Mouse (Mus musculus) gastrocnemius, postnatal 36 days (tissue): Measurements from ENCODE around the gene Gna11. TPM values are rescaled to one million over a fixed set of nuclear protein-coding genes. Genes with fewer than 3 reads are reported as not detected.

Experiments
- DNase-seq, 2 experiments: peaks; one replicate each; pipeline ENCODE4 v3.0.0; 2022
- intact Hi-C: fragments of 180-260 bp; cut with DNase I; formaldehyde crosslinking; loops from one replicate; pipeline ENCODE4 v1.15.1; 2025
- long read RNA-seq, 2 experiments: library from polyadenylated mRNA; stranded (forward); transcript quantifications; one replicate each; pipeline ENCODE4 v2.0.0; 2021
- total RNA-seq, 2 experiments: library from RNA; stranded (reverse); gene quantifications; 2 replicates each; pipeline ENCODE4 v1.2.3; 2021

Gna11 gene
- total RNA-seq = 10 to 100 TPM; 23.6 TPM
- long read RNA-seq, experiment 1, transcript Gna11-201 (7 exons, 3,414 nt) = major isoform, 20 of 29 reads
- long read RNA-seq, experiment 1, partial matches to known transcripts = 0 of 29 reads
- long read RNA-seq, experiment 1, other reads (novel, unspliced or antisense) = 9 of 29 reads
- long read RNA-seq, experiment 2, transcript Gna11-201 (7 exons, 3,414 nt) = major isoform, 24 of 43 reads
- long read RNA-seq, experiment 2, partial matches to known transcripts = 1 of 43 reads
- long read RNA-seq, experiment 2, other reads (novel, unspliced or antisense) = 18 of 43 reads

- peak; percentile 99 to 100 for DNase-seq
- intact Hi-C loops = no loop called here
Measured at GRCm38 (mm10) chr10:81545161-81545747, at the start of gene Gna11. Gna11 (minus strand) TSS chr10:81545190.

GRCm38 (mm10) chr10:81593935-81594334 lies 48.9 kb upstream of the Gna11 start:
- no peak for DNase-seq
- intact Hi-C loops = no loop called here

GRCm38 (mm10) chr10:81593223-81593622 lies 48.2 kb upstream of the Gna11 start:
- DNase-seq = no peak
- intact Hi-C loops = no loop called here

- intact Hi-C loops = no loop called here
Measured at GRCm38 (mm10) chr10:81592631-81593030, 47.6 kb upstream of the Gna11 start.

GRCm38 (mm10) chr10:81591846-81592245 lies 46.9 kb upstream of the Gna11 start:
- intact Hi-C loops = no loop called here
- DNase-seq = no peak

More at GRCm38 (mm10) chr10:81592631-81593030, 47.6 kb upstream of the Gna11 start:
- no peak for DNase-seq

GRCm38 (mm10) chr10:81588739-81589138 lies 43.7 kb upstream of the Gna11 start:
- intact Hi-C loops = no loop called here
- DNase-seq = no peak

- intact Hi-C loops = no loop called here
- DNase-seq = no peak
Measured at GRCm38 (mm10) chr10:81583347-81583746, 38.4 kb upstream of the Gna11 start.

- no peak for DNase-seq
- intact Hi-C loops = no loop called here
Measured at GRCm38 (mm10) chr10:81580441-81581070, 35.6 kb upstream of the Gna11 start.

GRCm38 (mm10) chr10:81579967-81580366 lies 35.0 kb upstream of the Gna11 start:
- intact Hi-C loops = no loop called here
- no peak for DNase-seq

GRCm38 (mm10) chr10:81575695-81576094 lies 30.7 kb upstream of the Gna11 start:
- intact Hi-C loops = no loop called here

GRCm38 (mm10) chr10:81575208-81575631 lies 30.2 kb upstream of the Gna11 start:
- DNase-seq = no peak
- intact Hi-C loops = no loop called here

More at GRCm38 (mm10) chr10:81575695-81576094, 30.7 kb upstream of the Gna11 start:
- no peak for DNase-seq

- intact Hi-C loops = no loop called here
Measured at GRCm38 (mm10) chr10:81574081-81575056, 29.4 kb upstream of the Gna11 start, which contains the start of gene Tle2. Tle2 (plus strand) TSS chr10:81574561.

GRCm38 (mm10) chr10:81572975-81573374 lies 28.0 kb upstream of the Gna11 start:
- DNase-seq = peak; percentile 55 to 66
- intact Hi-C loops = no loop called here

More at GRCm38 (mm10) chr10:81574081-81575056, 29.4 kb upstream of the Gna11 start, which contains the start of gene Tle2:
- DNase-seq = no peak

- intact Hi-C loops = no loop called here
- no peak for DNase-seq
Measured at GRCm38 (mm10) chr10:81572133-81572671, 27.2 kb upstream of the Gna11 start.

GRCm38 (mm10) chr10:81571501-81571876 lies 26.5 kb upstream of the Gna11 start:
- DNase-seq = peak; percentile 98

GRCm38 (mm10) chr10:81570831-81571500 lies 26.0 kb upstream of the Gna11 start:
- intact Hi-C loops = no loop called here
- DNase-seq = peak; percentile 88 to 92

More at GRCm38 (mm10) chr10:81571501-81571876, 26.5 kb upstream of the Gna11 start:
- intact Hi-C loops = no loop called here

- intact Hi-C loops = no loop called here
- DNase-seq = no peak
Measured at GRCm38 (mm10) chr10:81570238-81570800, 25.3 kb upstream of the Gna11 start.

- no peak for DNase-seq
- intact Hi-C loops = no loop called here
Measured at GRCm38 (mm10) chr10:81569507-81570237, 24.7 kb upstream of the Gna11 start.
